Mouse (Mus musculus): ENCODE measurements around the gene Supt7l. TPM values are rescaled to one million over a fixed set of nuclear protein-coding genes. Genes with fewer than 3 reads are reported as not detected.

Supt7l gene
- polyA plus RNA-seq, 1 experiment from 2014 or later = 27.0 TPM

DNA sequence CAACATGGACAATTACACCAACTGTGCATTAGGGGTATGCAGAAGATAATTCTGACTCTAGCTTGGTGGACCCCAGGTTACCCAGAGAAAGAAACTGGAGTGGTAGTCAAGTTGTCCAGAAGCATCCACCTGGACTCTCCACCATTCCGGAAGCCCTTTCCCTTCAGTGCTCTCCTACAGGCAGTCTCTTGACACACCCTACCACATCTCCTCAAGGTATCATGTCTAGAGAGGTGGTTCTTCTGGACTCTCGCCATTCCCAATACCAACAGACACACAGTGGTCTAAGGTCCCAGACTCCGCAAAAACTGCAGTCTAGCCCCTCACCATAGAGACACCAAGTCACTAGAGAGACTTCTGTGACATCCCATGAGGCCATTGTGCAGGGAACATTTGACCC is 42.2 kb downstream of the Supt7l start, which contains the start of gene 4930548H24Rik:
TSS of gene 4930548H24Rik (plus strand) at position 301 of the 400 bp plus-strand sequence.
- no peak within 1 kb of the TSS for H3K9ac ChIP-seq (ENCODE audit: low read length)
- H3K27ac ChIP-seq (replicated peaks; ENCODE audit: low read depth, low read length) = no peak within 1 kb of the TSS
- H3K4me1 ChIP-seq (ENCODE audit: control insufficient read depth, insufficient read depth, low read length) = no peaks in the 10 kb centered on the region
- DNase-seq (ENCODE audit: low spot score) = no peak
- no peak within 1 kb of the TSS for H3K4me3 ChIP-seq (ENCODE audit: low read depth, low read length)
- peaks cover 6% of the 10 kb centered on the region; the same call in 1 of the 2 replicates for H3K36me3 ChIP-seq (ENCODE audit: control insufficient read depth, insufficient read depth, low read length)
- no peak within 1 kb of the TSS for H3K4me2 ChIP-seq (ENCODE audit: low read depth, severe bottlenecking)
- H3K9me3 ChIP-seq (ENCODE audit: control insufficient read depth, low read length) = no peaks in the 10 kb centered on the region
- no peak for ATAC-seq (ENCODE audit: insufficient number of reproducible peaks, low FRiP score, low TSS enrichment, low read depth)
- WGBS = 98% methylated on average over 3 of the region's 3 CpGs
- H3K27me3 ChIP-seq (ENCODE audit: control insufficient read depth, insufficient read depth, low read length) = no peaks in the 10 kb centered on the region

DNA sequence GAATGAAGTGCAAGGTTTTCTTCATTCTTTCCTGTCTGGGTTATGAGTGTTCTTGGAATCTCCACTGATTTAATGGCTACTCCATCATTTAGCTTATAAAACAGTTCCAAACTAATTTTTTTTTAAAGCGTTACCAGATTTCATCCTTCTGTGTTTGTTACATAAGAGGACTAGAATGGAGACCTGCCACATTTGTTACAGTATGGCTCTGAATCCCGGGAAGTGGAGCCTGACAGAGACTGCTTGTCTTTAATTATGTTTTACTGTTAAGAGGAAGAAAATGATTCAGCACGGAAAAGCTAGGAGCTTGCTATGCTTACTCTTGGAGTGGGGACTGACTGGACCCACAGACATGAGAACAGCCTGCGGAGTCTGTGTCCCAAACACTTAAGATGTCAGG is 47.1 kb downstream of the Supt7l start:
- 91% methylated on average over 4 of the region's 4 CpGs for WGBS

DNA sequence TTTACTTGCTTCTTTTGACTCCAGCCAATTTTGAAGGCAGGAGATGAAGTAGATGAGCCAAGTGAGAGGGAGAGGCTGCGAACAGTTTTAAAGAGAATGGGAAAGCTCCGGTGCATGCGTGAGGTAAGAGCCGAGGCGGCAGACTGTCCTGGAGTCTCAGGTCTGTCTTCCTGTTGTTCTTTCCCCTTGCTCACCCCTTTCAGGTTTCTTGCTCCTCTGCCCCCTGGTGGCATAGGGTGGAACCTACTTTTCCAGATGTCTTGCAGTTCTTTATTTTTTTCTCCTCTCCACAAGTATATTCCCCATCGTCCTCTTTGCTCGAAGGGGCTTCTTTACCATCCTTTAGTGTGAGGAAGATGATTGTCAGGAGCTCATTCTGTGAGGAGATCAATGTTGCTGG is 57.3 kb downstream of the Supt7l start:
- DNase-seq (ENCODE audit: low spot score) = peak; percentile 69
- Histone ChIP-seq H3K9me3 (ENCODE audit: control insufficient read depth, low read length) (no peaks in the 10 kb centered on the region), H3K9ac (ENCODE audit: low read length) (no peak overlapping the region), H3K4me3 (ENCODE audit: low read depth, low read length) (no peak overlapping the region), H3K4me2 (ENCODE audit: low read depth, severe bottlenecking) (no peak overlapping the region), H3K27me3 (ENCODE audit: control insufficient read depth, insufficient read depth, low read length) (no peaks in the 10 kb centered on the region), H3K4me1 (ENCODE audit: control insufficient read depth, insufficient read depth, low read length) (no peaks in the 10 kb centered on the region), H3K27ac (replicated peaks; ENCODE audit: low read depth, low read length) (no peak overlapping the region), H3K36me3 (ENCODE audit: control insufficient read depth, insufficient read depth, low read length) (peaks cover 26% of the 10 kb centered on the region)
- no peak for ATAC-seq (ENCODE audit: insufficient number of reproducible peaks, low FRiP score, low TSS enrichment, low read depth)
- 78% methylated on average over 7 of the region's 7 CpGs for WGBS

More for the DNA sequence above, 47.1 kb downstream of the Supt7l start:
- DNase-seq (ENCODE audit: low spot score) (no peak), ATAC-seq (ENCODE audit: insufficient number of reproducible peaks, low FRiP score, low TSS enrichment, low read depth) (no peak)
- Histone ChIP-seq H3K27ac (replicated peaks; ENCODE audit: low read depth, low read length) (no peak overlapping the region), H3K9me3 (ENCODE audit: control insufficient read depth, low read length) (no peaks in the 10 kb centered on the region), H3K4me3 (ENCODE audit: low read depth, low read length) (no peak overlapping the region), H3K36me3 (ENCODE audit: control insufficient read depth, insufficient read depth, low read length) (peaks cover 24% of the 10 kb centered on the region), H3K4me2 (ENCODE audit: low read depth, severe bottlenecking) (no peak overlapping the region), H3K9ac (ENCODE audit: low read length) (no peak overlapping the region), H3K4me1 (ENCODE audit: control insufficient read depth, insufficient read depth, low read length) (no peaks in the 10 kb centered on the region), H3K27me3 (ENCODE audit: control insufficient read depth, insufficient read depth, low read length) (no peaks in the 10 kb centered on the region)

DNA sequence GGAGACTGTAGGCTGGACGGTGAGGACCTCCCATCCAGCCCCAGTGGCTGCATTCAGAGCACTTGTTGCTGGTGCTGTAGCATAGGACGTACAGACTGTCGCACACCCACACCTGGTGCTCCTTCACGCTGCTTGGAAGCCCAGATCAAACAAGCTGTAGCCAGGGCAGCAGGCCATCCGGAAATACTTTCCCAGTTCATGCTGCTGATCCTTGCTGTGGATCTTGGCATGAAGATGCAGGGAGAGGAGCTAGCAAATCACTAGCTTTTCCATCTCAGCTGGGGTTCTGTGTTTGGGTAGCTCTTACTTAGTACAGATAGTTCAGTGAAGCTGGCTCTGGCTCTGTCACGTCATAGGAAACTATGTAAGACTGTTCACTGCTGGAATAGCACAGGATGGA is 57.9 kb downstream of the Supt7l start:
- whole genome bisulfite sequencing = 93% methylated on average over 6 of the region's 6 CpGs
- Histone ChIP-seq H3K36me3 (ENCODE audit: control insufficient read depth, insufficient read depth, low read length) (peaks cover 26% of the 10 kb centered on the region), H3K4me3 (ENCODE audit: low read depth, low read length) (no peak overlapping the region), H3K27me3 (ENCODE audit: control insufficient read depth, insufficient read depth, low read length) (no peaks in the 10 kb centered on the region), H3K9me3 (ENCODE audit: control insufficient read depth, low read length) (no peaks in the 10 kb centered on the region), H3K9ac (ENCODE audit: low read length) (no peak overlapping the region), H3K4me1 (ENCODE audit: control insufficient read depth, insufficient read depth, low read length) (no peaks in the 10 kb centered on the region), H3K4me2 (ENCODE audit: low read depth, severe bottlenecking) (no peak overlapping the region), H3K27ac (replicated peaks; ENCODE audit: low read depth, low read length) (no peak overlapping the region)
- ATAC-seq (ENCODE audit: insufficient number of reproducible peaks, low FRiP score, low TSS enrichment, low read depth) = no peak
- no peak for DNase-seq (ENCODE audit: low spot score)

DNA sequence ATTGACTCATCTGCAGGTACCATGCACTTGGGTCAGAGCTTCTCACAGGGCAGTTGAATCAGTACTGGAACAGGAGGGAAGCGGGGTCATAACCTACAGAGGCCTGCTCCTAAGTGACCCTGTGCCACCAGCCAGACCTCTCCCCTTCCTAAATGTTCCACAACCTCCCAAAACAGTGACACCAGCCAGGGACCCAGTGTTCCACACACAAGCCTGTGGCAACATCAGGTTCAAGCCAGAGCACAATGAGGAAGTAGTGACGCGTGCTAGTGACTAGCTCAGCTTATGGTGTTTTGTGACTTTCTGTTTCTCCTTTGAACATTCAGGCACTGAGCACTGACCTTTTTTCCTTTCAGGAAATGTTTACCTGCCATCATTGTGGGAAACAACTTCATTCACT is 59.8 kb downstream of the Supt7l start:
- ATAC-seq (ENCODE audit: insufficient number of reproducible peaks, low FRiP score, low TSS enrichment, low read depth) (no peak), DNase-seq (ENCODE audit: low spot score) (no peak)
- Histone ChIP-seq H3K9ac (ENCODE audit: low read length) (no peak overlapping the region), H3K4me3 (ENCODE audit: low read depth, low read length) (no peak overlapping the region), H3K4me2 (ENCODE audit: low read depth, severe bottlenecking) (no peak overlapping the region), H3K27me3 (ENCODE audit: control insufficient read depth, insufficient read depth, low read length) (no peaks in the 10 kb centered on the region), H3K9me3 (ENCODE audit: control insufficient read depth, low read length) (no peaks in the 10 kb centered on the region), H3K4me1 (ENCODE audit: control insufficient read depth, insufficient read depth, low read length) (no peaks in the 10 kb centered on the region), H3K27ac (replicated peaks; ENCODE audit: low read depth, low read length) (no peak overlapping the region), H3K36me3 (ENCODE audit: control insufficient read depth, insufficient read depth, low read length) (peaks cover 14% of the 10 kb centered on the region)
- over 99% methylated on average over 3 of the region's 3 CpGs for WGBS

Other genes starting within 250 kb of the Supt7l start
- gene Ift172, start 236.7 kb downstream of the Supt7l start, polyA plus RNA-seq (2014; fragmentation: Nextera tagmentation; extraction: Ambion mirVana) = 45.7 and 51.3 TPM in 2 replicates
- 64.3 and 79.4 TPM in 2 replicates for gene Fndc4, start 231.7 kb downstream of the Supt7l start, polyA plus RNA-seq (2014; fragmentation: Nextera tagmentation; extraction: Ambion mirVana)
- gene Gckr, start 230.4 kb downstream of the Supt7l start, polyA plus RNA-seq (2014; fragmentation: Nextera tagmentation; extraction: Ambion mirVana) = 0.16 TPM in 1 of 2 replicates, not detected in the other
- 63.4 and 63.5 TPM in 2 replicates for gene Zfp512, start 75.4 kb downstream of the Supt7l start, polyA plus RNA-seq (2014; fragmentation: Nextera tagmentation; extraction: Ambion mirVana)
- gene 4930548H24Rik, start 42.1 kb downstream of the Supt7l start, polyA plus RNA-seq (2014; fragmentation: Nextera tagmentation; extraction: Ambion mirVana) = not detected in 2 replicates
- 87.8 and 88.6 TPM in 2 replicates for gene Gpn1, start 33.1 kb downstream of the Supt7l start, polyA plus RNA-seq (2014; fragmentation: Nextera tagmentation; extraction: Ambion mirVana)
- gene Slc4a1ap, start 812 bp downstream of the Supt7l start, polyA plus RNA-seq (2014; fragmentation: Nextera tagmentation; extraction: Ambion mirVana) = 32.3 and 35.5 TPM in 2 replicates
- gene Mrpl33, start 69.1 kb upstream of the Supt7l start, polyA plus RNA-seq (2014; fragmentation: Nextera tagmentation; extraction: Ambion mirVana) = 254 and 258 TPM in 2 replicates
- 2.7 and 2.8 TPM in 2 replicates for gene Rbks, start 169.8 kb upstream of the Supt7l start, polyA plus RNA-seq (2014; fragmentation: Nextera tagmentation; extraction: Ambion mirVana)
- 30.2 and 30.3 TPM in 2 replicates for gene Babam2, start 169.9 kb upstream of the Supt7l start, polyA plus RNA-seq (2014; fragmentation: Nextera tagmentation; extraction: Ambion mirVana)

All from limb, embryonic 11.5 days (tissue).